In genomic region chr7:99352526-99353400, GRCm38 (mm10) we compare ENCODE assay signal across 8 mouse cellular contexts. TPM values are rescaled to one million over a fixed set of nuclear protein-coding genes. Genes with fewer than 3 reads are reported as not detected.
DNase-seq lines count a peak whose midpoint lies in the region; ATAC-seq lines count a peak whose summit lies in the region.

Gene Serpinh1, minus strand, starts transcription at chr7:99353239.

- peak; percentile 90 for ATAC-seq in embryonic facial prominence, embryonic 14.5 days (ENCODE audit: low read depth)
- peak; percentile 73 for ATAC-seq in heart, embryonic 11.5 days (replicated peaks; ENCODE audit: insufficient number of reproducible peaks, low FRiP score, low TSS enrichment)
- ATAC-seq in kidney, embryonic 14.5 days (ENCODE audit: low FRiP score, low TSS enrichment): peak; percentile 81
- ATAC-seq in liver, embryonic 13.5 days (ENCODE audit: low read depth): peak; percentile 52
- peak; percentile 55; the same call in 1 of the 2 replicates for ATAC-seq in neural tube, embryonic 14.5 days (ENCODE audit: low read depth)

- H3K9me3 ChIP-seq in embryonic facial prominence, embryonic 14.5 days (ENCODE audit: control insufficient read depth, low read length): no peaks in the 10 kb centered on the region
- H3K9me3 ChIP-seq in heart, embryonic 11.5 days (replicated peaks; ENCODE audit: control insufficient read depth, low read length): no peaks in the 10 kb centered on the region
- no peaks in the 10 kb centered on the region for H3K9me3 ChIP-seq in kidney, embryonic 14.5 days (ENCODE audit: control insufficient read depth, low read length)
- no peaks in the 10 kb centered on the region for H3K9me3 ChIP-seq in liver, embryonic 13.5 days (replicated peaks)
- no peaks in the 10 kb centered on the region for H3K9me3 ChIP-seq in neural tube, embryonic 14.5 days (ENCODE audit: control insufficient read depth, low read length)

- peak within 1 kb of the TSS; percentile 83 for H3K4me3 ChIP-seq in embryonic facial prominence, embryonic 14.5 days (ENCODE audit: low read depth, low read length)
- peak within 1 kb of the TSS; percentile 84 for H3K4me3 ChIP-seq in heart, embryonic 11.5 days (ENCODE audit: low read depth, low read length)
- H3K4me3 ChIP-seq in kidney, embryonic 14.5 days (ENCODE audit: low read length): peak within 1 kb of the TSS; percentile 79
- peak within 1 kb of the TSS; percentile 53 for H3K4me3 ChIP-seq in liver, embryonic 13.5 days (replicated peaks)
- H3K4me3 ChIP-seq in neural tube, embryonic 14.5 days (ENCODE audit: low read depth, low read length): peak within 1 kb of the TSS; percentile 37

- peak within 1 kb of the TSS; percentile 94 for H3K27ac ChIP-seq in embryonic facial prominence, embryonic 14.5 days (replicated peaks; ENCODE audit: low read depth, low read length)
- peak within 1 kb of the TSS; percentile 97 for H3K27ac ChIP-seq in heart, embryonic 11.5 days (ENCODE audit: low read depth, low read length)
- H3K27ac ChIP-seq in kidney, embryonic 14.5 days (ENCODE audit: low read depth, low read length): peak within 1 kb of the TSS; percentile 98
- H3K27ac ChIP-seq in liver, embryonic 13.5 days: peak within 1 kb of the TSS; percentile 63
- H3K27ac ChIP-seq in neural tube, embryonic 14.5 days (ENCODE audit: low read depth, low read length): peak within 1 kb of the TSS; percentile 79

- WGBS in embryonic facial prominence, embryonic 14.5 days: under 1% methylated on average over 29 of the region's 35 CpGs
- WGBS in heart, embryonic 11.5 days (ENCODE audit: insufficient replicate concordance): under 1% methylated on average over 34 of the region's 35 CpGs
- under 1% methylated on average over 33 of the region's 35 CpGs for WGBS in kidney, embryonic 14.5 days
- WGBS in liver, embryonic 13.5 days (ENCODE audit: insufficient replicate concordance): 3% methylated on average over 35 of the region's 35 CpGs
- WGBS in neural tube, embryonic 14.5 days: 2% methylated on average over 33 of the region's 35 CpGs

- H3K4me1 ChIP-seq in embryonic facial prominence, embryonic 14.5 days (ENCODE audit: control insufficient read depth, insufficient read depth, low read length): peaks cover 46% of the 10 kb centered on the region
- peaks cover 71% of the 10 kb centered on the region for H3K4me1 ChIP-seq in heart, embryonic 11.5 days (ENCODE audit: control insufficient read depth, insufficient read depth, low read length)
- H3K4me1 ChIP-seq in kidney, embryonic 14.5 days (ENCODE audit: control insufficient read depth, insufficient read depth, low read length): peaks cover 61% of the 10 kb centered on the region
- H3K4me1 ChIP-seq in liver, embryonic 13.5 days (replicated peaks): peaks cover 18% of the 10 kb centered on the region
- peaks cover 36% of the 10 kb centered on the region for H3K4me1 ChIP-seq in neural tube, embryonic 14.5 days (ENCODE audit: control insufficient read depth, insufficient read depth, low read length)

- H3K9ac ChIP-seq in embryonic facial prominence, embryonic 14.5 days (ENCODE audit: low read depth, low read length): peak within 1 kb of the TSS; percentile 97
- peak within 1 kb of the TSS; percentile 98 for H3K9ac ChIP-seq in heart, embryonic 11.5 days (ENCODE audit: low read depth, low read length)
- H3K9ac ChIP-seq in kidney, embryonic 14.5 days (ENCODE audit: low read depth, low read length): peak within 1 kb of the TSS; percentile 94
- H3K9ac ChIP-seq in liver, embryonic 13.5 days: peak within 1 kb of the TSS; percentile 68
- peak within 1 kb of the TSS; percentile 68 for H3K9ac ChIP-seq in neural tube, embryonic 14.5 days (replicated peaks; ENCODE audit: low read depth, low read length)

- H3K36me3 ChIP-seq in embryonic facial prominence, embryonic 14.5 days (ENCODE audit: control insufficient read depth, insufficient read depth, low read length): peaks cover 31% of the 10 kb centered on the region
- H3K36me3 ChIP-seq in heart, embryonic 11.5 days (ENCODE audit: control insufficient read depth, insufficient read depth, low read length): peaks cover 21% of the 10 kb centered on the region
- H3K36me3 ChIP-seq in kidney, embryonic 14.5 days (ENCODE audit: control insufficient read depth, insufficient read depth, low read length): peaks cover 29% of the 10 kb centered on the region
- peaks cover 8% of the 10 kb centered on the region for H3K36me3 ChIP-seq in liver, embryonic 13.5 days
- H3K36me3 ChIP-seq in neural tube, embryonic 14.5 days (ENCODE audit: control insufficient read depth, insufficient read depth, low read length): no peaks in the 10 kb centered on the region; the same call in 1 of the 2 replicates

- peak; percentile 21 for DNase-seq in right cerebral cortex, adult 18-20 months
- DNase-seq in right cerebral cortex, postnatal 36 days (ENCODE audit: low spot score in 2 of 2): no peak
- DNase-seq in embryonic facial prominence, embryonic 14.5 days (ENCODE audit: low spot score): peak; percentile 97
- no peak for DNase-seq in liver, embryonic 13.5 days
- peak; percentile 96 for DNase-seq in yolk sac, embryonic 10.5 days (ENCODE audit: low spot score)

- no peaks in the 10 kb centered on the region for H3K27me3 ChIP-seq in embryonic facial prominence, embryonic 14.5 days (replicated peaks; ENCODE audit: control insufficient read depth, insufficient read depth, low read length)
- H3K27me3 ChIP-seq in heart, embryonic 11.5 days (ENCODE audit: control insufficient read depth, insufficient read depth, low read length): no peaks in the 10 kb centered on the region
- no peaks in the 10 kb centered on the region for H3K27me3 ChIP-seq in kidney, embryonic 14.5 days (ENCODE audit: control insufficient read depth, insufficient read depth, low read length)
- peaks cover 34% of the 10 kb centered on the region for H3K27me3 ChIP-seq in liver, embryonic 13.5 days
- H3K27me3 ChIP-seq in neural tube, embryonic 14.5 days (ENCODE audit: control insufficient read depth, insufficient read depth, low read length): no peaks in the 10 kb centered on the region

- peak within 1 kb of the TSS; percentile 75 for H3K4me2 ChIP-seq in embryonic facial prominence, embryonic 14.5 days (ENCODE audit: low read depth, low read length)
- peak within 1 kb of the TSS; percentile 98 for H3K4me2 ChIP-seq in heart, embryonic 11.5 days
- H3K4me2 ChIP-seq in kidney, embryonic 14.5 days (replicated peaks; ENCODE audit: low read depth, low read length): peak within 1 kb of the TSS; percentile 86
- H3K4me2 ChIP-seq in liver, embryonic 13.5 days: peak within 1 kb of the TSS; percentile 54
- H3K4me2 ChIP-seq in neural tube, embryonic 14.5 days (ENCODE audit: low read depth, low read length): peak within 1 kb of the TSS; percentile 61

RNA-seq across cellular contexts. Expression of gene Serpinh1, which starts in this region (rescaled TPM):
- polyA plus RNA-seq in embryonic facial prominence, embryonic 14.5 days (2014; fragmentation: Nextera tagmentation; extraction: Ambion mirVana): 918 and 945 TPM in 2 replicates
- 442 and 580 TPM in 2 replicates for polyA plus RNA-seq in heart, embryonic 11.5 days (2014; fragmentation: Nextera tagmentation; extraction: Ambion mirVana)
- 459 and 599 TPM in 2 replicates for polyA plus RNA-seq in kidney, embryonic 14.5 days (2014; fragmentation: Nextera tagmentation; extraction: Ambion mirVana)
- 127 TPM in 2 replicates for polyA plus RNA-seq in liver, embryonic 13.5 days (2015; fragmentation: Nextera tagmentation; extraction: Ambion mirVana)
- polyA plus RNA-seq in neural tube, embryonic 14.5 days (2014; fragmentation: Nextera tagmentation; extraction: Ambion mirVana): 38.7 and 139 TPM in 2 replicates

Comparison
In these comparisons a context has a peak if more than half of its experiments do, and no peak if none do; other contexts are left out.
1. DNase-seq: peak in right cerebral cortex, adult 18-20 months (single experiment), embryonic facial prominence, embryonic 14.5 days (single experiment) and yolk sac, embryonic 10.5 days (single experiment); none in right cerebral cortex, postnatal 36 days (0 of 2) and liver, embryonic 13.5 days (single experiment).
2. Peak in every context shown above with its lines, with median percentiles within 50 percentile points of each other: ATAC-seq, H3K27ac ChIP-seq, H3K4me2 ChIP-seq, H3K4me3 ChIP-seq and H3K9ac ChIP-seq.